Mouse (Mus musculus) liver, adult 2 months (tissue): ENCODE results near the gene Rpl13a.

Source experiments
- CTCF ChIP-seq: fragments of 200-500 bp; IDR thresholded peaks from 2 replicates; pipeline ENCODE4 v1.5.1; 2011; ENCODE audit warnings: low read depth, low read length, control low read depth
- POLR2A ChIP-seq: fragments of 200-500 bp; IDR thresholded peaks from 2 replicates; pipeline ENCODE4 v1.6.1; 2011; ENCODE audit warnings: low read length, control low read depth; ENCODE audit not compliant: insufficient read depth; ENCODE audit errors: extremely low read depth

DNA sequence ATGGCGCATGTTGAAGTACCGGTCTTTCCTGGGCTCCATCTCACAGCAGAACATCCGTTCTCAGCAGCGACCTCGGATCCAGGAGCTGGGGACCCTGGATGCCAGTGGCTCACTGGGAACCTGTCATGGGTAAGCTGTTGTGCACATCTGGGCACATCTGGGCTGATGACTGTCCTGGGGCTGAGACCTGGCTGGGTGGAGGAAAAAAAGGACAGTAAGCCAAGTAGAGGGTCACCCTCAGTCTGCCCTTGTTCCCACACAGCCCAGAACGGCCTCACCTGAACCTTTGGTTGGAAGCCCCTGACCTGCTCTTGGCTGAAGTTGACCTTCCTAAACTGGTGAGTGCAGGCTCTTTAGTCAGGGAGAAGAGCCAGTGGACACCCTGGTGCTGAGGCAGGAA is 30.4 kb upstream of the Rpl13a start:
- TF ChIP-seq CTCF (no peak), POLR2A (no peak)
